Mouse (Mus musculus): ENCODE data around the gene Rpap2. TPM values are rescaled to one million over a fixed set of nuclear protein-coding genes. Genes with fewer than 3 reads are reported as not detected.

Gene Rpap2
- total and polyA plus RNA-seq, 3 experiments: 24.3 to 38.1 (median 28.3) TPM

- TF ChIP-seq ELF1 (IDR thresholded peaks at IDR 0.05; ENCODE audit: low read depth, low read length): no peak
- no peak for TF ChIP-seq POLR2AphosphoS2 (IDR thresholded peaks at IDR 0.05; ENCODE audit: low read depth, low read length)
- TF ChIP-seq MEF2A (IDR thresholded peaks at IDR 0.05; ENCODE audit: borderline replicate concordance, low read depth, low read length): no peak
- TF ChIP-seq CTCF (conservative IDR thresholded peaks at IDR 0.05 in 1 of 2, IDR thresholded peaks at IDR 0.05 in 1 of 2; ENCODE audit: low read depth in 2 of 2, low read length in 2 of 2): no peak
- TF ChIP-seq UBTF (IDR thresholded peaks at IDR 0.05; ENCODE audit: low read depth, low read length): no peak
- TF ChIP-seq E2F4 (IDR thresholded peaks at IDR 0.05; ENCODE audit: insufficient replicate concordance, low read depth, low read length): no peak
- no peak for TF ChIP-seq ZMIZ1 (IDR thresholded peaks at IDR 0.05; ENCODE audit: low read depth, low read length)
- peak; percentile 91 for TF ChIP-seq JUN (IDR thresholded peaks at IDR 0.05; ENCODE audit: insufficient read depth, low read depth, low read length)
- TF ChIP-seq NRF1 (IDR thresholded peaks at IDR 0.05; ENCODE audit: low read depth, low read length): no peak
- TF ChIP-seq ZC3H11A (IDR thresholded peaks at IDR 0.05; ENCODE audit: low read depth, low read length): no peak
- peak; percentile 73 for TF ChIP-seq ETS1 (conservative IDR thresholded peaks at IDR 0.05; ENCODE audit: low read depth, low read length)
- TF ChIP-seq EP300 (IDR thresholded peaks at IDR 0.05; ENCODE audit: low read length): peak; percentile 94
- no peak for TF ChIP-seq MAZ (IDR thresholded peaks at IDR 0.05; ENCODE audit: low read depth, low read length)
Measured at GRCm38 (mm10) chr5:107703207-107703763, 106.1 kb downstream of the Rpap2 start (continued).

GRCm38 (mm10) chr5:107705756-107706155 is 108.6 kb downstream of the Rpap2 start:
- in situ Hi-C loops (cut with MboI; ENCODE audit: low pct_ligation_motif_present, low pct_unique_long_range_greater_than_20kb, low sequenced_read_pairs) (no loop called here), dilution Hi-C loops (cut with MboI; ENCODE audit: extremely low pct_ligation_motif_present, extremely low pct_unique_long_range_greater_than_20kb, low sequenced_read_pairs) (no loop called here)
- TF ChIP-seq MAFK (IDR thresholded peaks at IDR 0.05; ENCODE audit: insufficient replicate concordance, low read length) (no peak), SMC3 (IDR thresholded peaks at IDR 0.05; ENCODE audit: low read depth, low read length) (no peak), IRF4 (IDR thresholded peaks at IDR 0.05; ENCODE audit: low read depth, low read length) (no peak), NELFE (IDR thresholded peaks at IDR 0.05; ENCODE audit: low read depth, low read length) (no peak)
- Histone ChIP-seq H3K36me3 (replicated peaks in 1 of 2; ENCODE audit: control insufficient read depth in 1 of 2, insufficient read depth in 1 of 2, low read length in 1 of 2) (no peaks in the 10 kb centered on the region), H3K9me3 (replicated peaks; ENCODE audit: low read length) (no peaks in the 10 kb centered on the region), H3K27me3 (replicated peaks) (no peaks in the 10 kb centered on the region), H3K4me2 (ENCODE audit: insufficient read depth, low read depth, poor library complexity, severe bottlenecking) (no peak overlapping the region), H3K4me3 (replicated peaks in 1 of 3; ENCODE audit: low read depth in 2 of 3, low read length in 2 of 3, poor library complexity in 1 of 3) (no peak overlapping the region), H3K4me1 (ENCODE audit: control insufficient read depth in 1 of 2, insufficient read depth in 2 of 2) (peaks cover 14 to 62% of the 10 kb centered on the region in 2 experiments), H3K79me2 (replicated peaks; ENCODE audit: control insufficient read depth, extremely low read depth, insufficient read depth, poor library complexity, severe bottlenecking) (no peaks in the 10 kb centered on the region), H3K27ac (ENCODE audit: insufficient read depth, low read depth) (no peak overlapping the region), H3K9ac (ENCODE audit: insufficient read depth, low read depth) (no peak overlapping the region)
- no peak for DNase-seq (ENCODE audit: extremely low read depth)

- no peak overlapping the region for H3K27ac ChIP-seq (ENCODE audit: insufficient read depth, low read depth)
- in situ Hi-C loops (cut with MboI; ENCODE audit: low pct_ligation_motif_present, low pct_unique_long_range_greater_than_20kb, low sequenced_read_pairs): no loop called here
Measured at GRCm38 (mm10) chr5:107706262-107706661, 109.1 kb downstream of the Rpap2 start.

More at GRCm38 (mm10) chr5:107706262-107706661, 109.1 kb downstream of the Rpap2 start:
- no peak for DNase-seq (ENCODE audit: extremely low read depth)
- Histone ChIP-seq H3K79me2 (replicated peaks; ENCODE audit: control insufficient read depth, extremely low read depth, insufficient read depth, poor library complexity, severe bottlenecking) (no peaks in the 10 kb centered on the region), H3K27me3 (replicated peaks) (no peaks in the 10 kb centered on the region), H3K9me3 (replicated peaks; ENCODE audit: low read length) (no peaks in the 10 kb centered on the region), H3K9ac (ENCODE audit: insufficient read depth, low read depth) (no peak overlapping the region), H3K4me2 (ENCODE audit: insufficient read depth, low read depth, poor library complexity, severe bottlenecking) (no peak overlapping the region), H3K36me3 (replicated peaks in 1 of 2; ENCODE audit: control insufficient read depth in 1 of 2, insufficient read depth in 1 of 2, low read length in 1 of 2) (no peaks in the 10 kb centered on the region), H3K4me1 (ENCODE audit: control insufficient read depth in 1 of 2, insufficient read depth in 2 of 2) (peaks cover 14 to 58% of the 10 kb centered on the region in 2 experiments), H3K4me3 (replicated peaks in 1 of 3; ENCODE audit: low read depth in 2 of 3, low read length in 2 of 3, poor library complexity in 1 of 3) (no peak overlapping the region)
- TF ChIP-seq ELF1 (IDR thresholded peaks at IDR 0.05; ENCODE audit: low read depth, low read length): no peak
- TF ChIP-seq MAZ (IDR thresholded peaks at IDR 0.05; ENCODE audit: low read depth, low read length): no peak
- no peak for TF ChIP-seq RAD21 (IDR thresholded peaks at IDR 0.05; ENCODE audit: low read depth, low read length)
- dilution Hi-C loops (cut with MboI; ENCODE audit: extremely low pct_ligation_motif_present, extremely low pct_unique_long_range_greater_than_20kb, low sequenced_read_pairs): no loop called here
